In genomic region chr12:102439632-102440023, GRCm38 (mm10) we compare ENCODE assay signal across 8 mouse cellular contexts. TPM values are rescaled to one million over a fixed set of nuclear protein-coding genes. Genes with fewer than 3 reads are reported as not detected.
A peak's percentile ranks its signal among the peaks of the same experiment; 100 is the strongest.
DNase-seq lines count a peak whose midpoint lies in the region; ATAC-seq lines count a peak whose summit lies in the region.

Gene Lgmn, minus strand, starts transcription at chr12:102439813.

- H3K27me3 ChIP-seq in hindbrain, embryonic 12.5 days: no peaks in the 10 kb centered on the region

- peak within 1 kb of the TSS; percentile 71 for H3K9ac ChIP-seq in hindbrain, embryonic 12.5 days

- peak; percentile 99 for DNase-seq in Muller cell, postnatal 12 days (ENCODE audit: inconsistent ontology term)
- peak; percentile 99 for DNase-seq in cerebellum, adult 9-11 months
- peak; percentile 96 to 98 for DNase-seq in frontal cortex, postnatal 10 days (ENCODE audit: low spot score in 2 of 2)
- peak; percentile 98 to 99 for DNase-seq in layer of hippocampus, postnatal 14 days (ENCODE audit: low spot score in 2 of 2)
- peak; percentile 99 for DNase-seq in lung, postnatal 14 days
- DNase-seq in retina, adult 2 months (ENCODE audit: low read depth, low spot score): peak; percentile 94
- DNase-seq in thymus, postnatal 36 days: peak; percentile 93

- no peaks in the 10 kb centered on the region for H3K36me3 ChIP-seq in hindbrain, embryonic 12.5 days

- H3K4me1 ChIP-seq in hindbrain, embryonic 12.5 days: peaks cover 17% of the 10 kb centered on the region

- peak; percentile 100 for ATAC-seq in hindbrain, embryonic 12.5 days (ENCODE audit: low FRiP score)

- peak within 1 kb of the TSS; percentile 49; the same call in 1 of the 2 replicates for H3K27ac ChIP-seq in hindbrain, embryonic 12.5 days

- peak within 1 kb of the TSS; percentile 74 for H3K4me2 ChIP-seq in hindbrain, embryonic 12.5 days (replicated peaks)

- peak within 1 kb of the TSS; percentile 61 for H3K4me3 ChIP-seq in hindbrain, embryonic 12.5 days

- WGBS in hindbrain, embryonic 12.5 days: under 1% methylated on average over 28 of the region's 28 CpGs

- no peaks in the 10 kb centered on the region for H3K9me3 ChIP-seq in hindbrain, embryonic 12.5 days (replicated peaks)

RNA-seq across cellular contexts. Expression of gene Lgmn, which starts in this region (rescaled TPM):
- polyA plus RNA-seq in hindbrain, embryonic 12.5 days (2016; fragmentation: Nextera tagmentation; extraction: Ambion mirVana): 73.7 and 76.9 TPM in 2 replicates
- total RNA-seq in layer of hippocampus, postnatal 14 days (2021): 100 to 1,000 TPM; 111 to 117 TPM

Comparison
In these comparisons a context has a peak if more than half of its experiments do, and no peak if none do; other contexts are left out.
1. Peak in every context shown above with its lines: DNase-seq, ATAC-seq, H3K4me3 ChIP-seq and H3K27ac ChIP-seq.